Mouse (Mus musculus): ENCODE measurements around the gene Frmd8. TPM values are rescaled to one million over a fixed set of nuclear protein-coding genes. Genes with fewer than 3 reads are reported as not detected.

The Frmd8 gene
- polyA plus RNA-seq, 1 experiment from 2014 or later, result 14.7 TPM

DNA sequence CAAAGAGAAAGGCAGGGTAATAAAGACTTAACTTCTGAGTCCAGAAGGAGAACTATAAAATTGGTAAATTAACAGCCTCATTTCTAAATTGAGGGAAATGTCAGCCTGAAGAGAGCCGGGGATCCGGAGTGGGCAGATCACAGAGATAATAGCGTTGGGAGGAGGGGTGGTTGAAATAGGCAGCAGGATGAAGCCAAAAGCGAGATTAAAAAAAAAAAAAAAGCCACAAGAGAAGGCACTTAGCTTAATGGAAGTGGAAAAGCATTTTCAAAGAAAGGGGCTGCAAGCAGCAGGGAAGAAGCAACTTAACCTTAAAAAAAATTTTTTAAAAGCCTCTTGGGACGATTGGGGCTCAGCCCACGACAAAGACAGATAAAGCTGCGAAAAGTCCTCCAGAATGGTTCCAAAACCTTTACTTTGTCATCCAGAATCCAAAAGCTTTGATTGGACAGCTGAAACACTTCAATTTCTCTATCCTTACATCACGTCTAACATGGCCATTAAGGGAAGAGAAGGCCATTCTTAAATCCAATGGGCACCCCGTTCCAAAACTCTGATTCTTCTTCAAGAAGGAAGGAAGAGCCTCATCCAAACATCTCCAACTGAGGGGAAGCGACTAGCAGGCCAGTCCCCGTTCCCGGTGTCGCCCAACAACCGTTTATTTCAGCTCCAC, 36.5 kb upstream of the Frmd8 start:
- Histone ChIP-seq H3K36me3 (ENCODE audit: control insufficient read depth, insufficient read depth, low read length) (peaks cover 7% of the 10 kb centered on the region), H3K9me3 (replicated peaks; ENCODE audit: control insufficient read depth, low read length, poor library complexity, severe bottlenecking) (no peaks in the 10 kb centered on the region), H3K4me2 (ENCODE audit: low read length) (peak overlapping the region; percentile 93), H3K4me1 (ENCODE audit: control insufficient read depth, insufficient read depth, low read length) (peaks cover 28% of the 10 kb centered on the region), H3K9ac (ENCODE audit: low read depth, low read length) (peak overlapping the region; percentile 89), H3K4me3 (ENCODE audit: low read depth, low read length) (peak overlapping the region; percentile 94), H3K27me3 (ENCODE audit: control insufficient read depth, insufficient read depth, low read depth, low read length) (no peaks in the 10 kb centered on the region), H3K27ac (ENCODE audit: low read length) (peak overlapping the region; percentile 80)
- 4% methylated on average over 14 of the region's 14 CpGs for WGBS
- no peak for ATAC-seq

DNA sequence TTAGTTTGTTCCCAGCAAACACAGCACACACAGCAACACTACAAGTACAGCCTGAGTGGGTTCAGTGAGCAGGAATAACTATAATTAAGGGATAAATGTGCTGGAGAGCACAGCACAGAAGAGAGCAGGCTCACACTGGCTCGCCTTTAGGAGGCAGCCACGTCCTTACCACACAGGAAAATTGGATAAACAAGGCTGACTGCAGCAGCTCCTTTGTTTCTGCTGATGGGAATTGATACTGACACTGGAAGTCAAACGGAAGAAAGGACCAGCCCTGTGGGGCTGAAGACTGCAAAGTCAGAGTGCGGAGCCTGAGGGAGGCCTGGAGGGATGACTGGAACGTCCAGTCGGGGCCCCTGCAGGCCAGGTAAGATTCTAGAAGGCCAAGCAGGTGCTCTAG, 35.1 kb upstream of the Frmd8 start:
- H3K27ac ChIP-seq (ENCODE audit: low read length), result peak overlapping the region; percentile 64
- no peak for ATAC-seq
- 40% methylated on average over 6 of the region's 6 CpGs for WGBS

DNA sequence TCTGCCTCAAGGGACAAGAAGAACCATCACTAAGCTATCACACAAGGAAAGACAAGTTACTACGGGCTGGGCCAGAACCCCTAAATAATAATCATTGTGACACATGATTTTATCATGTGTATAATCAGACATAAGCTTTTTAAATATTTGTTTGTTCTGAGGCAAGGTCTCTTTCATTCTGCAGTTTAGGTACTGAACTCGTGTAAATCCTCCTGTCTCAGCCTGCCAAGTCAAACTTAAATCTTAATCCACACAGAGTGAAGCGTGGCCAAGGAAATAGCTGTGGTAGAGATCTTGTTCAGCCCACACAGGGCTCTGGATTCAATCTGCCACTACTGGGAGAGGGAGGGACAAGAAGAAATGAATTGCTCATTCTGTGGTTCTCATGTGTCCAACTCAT, 32.2 kb upstream of the Frmd8 start:
- peaks cover 37% of the 10 kb centered on the region for H3K36me3 ChIP-seq (ENCODE audit: control insufficient read depth, insufficient read depth, low read length)
- ATAC-seq, result no peak
- no peaks in the 10 kb centered on the region for H3K9me3 ChIP-seq (replicated peaks; ENCODE audit: control insufficient read depth, low read length, poor library complexity, severe bottlenecking)
- 92% methylated on average over 3 of the region's 3 CpGs for WGBS
- no peak overlapping the region for H3K4me2 ChIP-seq (ENCODE audit: low read length)
- no peak overlapping the region for H3K27ac ChIP-seq (ENCODE audit: low read length)
- no peak overlapping the region for H3K9ac ChIP-seq (ENCODE audit: low read depth, low read length)
- no peaks in the 10 kb centered on the region for H3K27me3 ChIP-seq (ENCODE audit: control insufficient read depth, insufficient read depth, low read depth, low read length)
- no peak overlapping the region for H3K4me3 ChIP-seq (ENCODE audit: low read depth, low read length)
- peaks cover 23% of the 10 kb centered on the region for H3K4me1 ChIP-seq (ENCODE audit: control insufficient read depth, insufficient read depth, low read length)

More for the DNA sequence above, 35.1 kb upstream of the Frmd8 start:
- H3K4me3 ChIP-seq (ENCODE audit: low read depth, low read length), result peak overlapping the region; percentile 25
- peaks cover 28% of the 10 kb centered on the region for H3K4me1 ChIP-seq (ENCODE audit: control insufficient read depth, insufficient read depth, low read length)
- H3K4me2 ChIP-seq (ENCODE audit: low read length), result peak overlapping the region; percentile 93
- H3K36me3 ChIP-seq (ENCODE audit: control insufficient read depth, insufficient read depth, low read length), result peaks cover 13% of the 10 kb centered on the region; the same call in 1 of the 2 replicates
- H3K9ac ChIP-seq (ENCODE audit: low read depth, low read length), result peak overlapping the region; percentile 63
- no peaks in the 10 kb centered on the region for H3K27me3 ChIP-seq (ENCODE audit: control insufficient read depth, insufficient read depth, low read depth, low read length)
- H3K9me3 ChIP-seq (replicated peaks; ENCODE audit: control insufficient read depth, low read length, poor library complexity, severe bottlenecking), result no peaks in the 10 kb centered on the region

DNA sequence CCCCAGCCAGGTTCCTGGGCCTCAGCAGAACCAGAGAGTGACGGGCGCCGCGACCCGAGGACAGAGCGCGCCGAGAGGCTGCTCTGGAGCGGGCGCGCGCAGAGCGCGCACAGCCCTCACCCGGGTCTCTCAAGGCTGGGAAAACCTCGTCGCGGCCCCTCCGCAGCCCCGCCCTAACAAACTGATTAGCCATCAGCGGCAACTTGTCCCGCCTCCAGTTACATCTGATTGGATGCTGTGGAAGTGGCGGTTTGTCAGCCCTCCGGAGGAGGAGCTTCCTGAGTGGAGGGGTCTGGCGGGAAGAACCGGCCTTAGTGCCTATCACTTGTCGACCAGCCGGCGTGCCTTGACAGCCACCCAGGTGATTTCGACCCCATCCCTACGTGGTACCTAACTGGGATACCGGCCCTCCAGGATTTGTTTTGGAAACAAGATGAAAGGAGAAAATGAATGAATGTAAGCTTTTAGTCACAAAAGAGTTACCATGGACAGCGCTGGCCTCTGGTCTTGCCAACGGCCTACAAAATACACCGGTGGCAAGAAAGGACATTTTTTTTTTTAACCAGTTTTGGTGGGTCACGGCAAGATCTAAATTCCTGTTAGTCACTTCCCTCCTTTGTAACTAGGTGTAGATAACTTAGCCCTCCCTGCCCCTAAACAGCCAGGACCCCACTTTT, 19.1 kb upstream of the Frmd8 start, which contains the start of gene Tigd3:
Gene Tigd3, minus strand, starts transcription at position 148 of the 677 bp plus-strand sequence.
- Histone ChIP-seq H3K27ac (ENCODE audit: low read length) (peak within 1 kb of the TSS; percentile 86), H3K27me3 (ENCODE audit: control insufficient read depth, insufficient read depth, low read depth, low read length) (no peaks in the 10 kb centered on the region), H3K9me3 (replicated peaks; ENCODE audit: control insufficient read depth, low read length, poor library complexity, severe bottlenecking) (no peaks in the 10 kb centered on the region), H3K9ac (ENCODE audit: low read depth, low read length) (peak within 1 kb of the TSS; percentile 91), H3K4me2 (ENCODE audit: low read length) (peak within 1 kb of the TSS; percentile 79), H3K4me3 (ENCODE audit: low read depth, low read length) (peak within 1 kb of the TSS; percentile 69), H3K4me1 (ENCODE audit: control insufficient read depth, insufficient read depth, low read length) (peaks cover 25% of the 10 kb centered on the region), H3K36me3 (ENCODE audit: control insufficient read depth, insufficient read depth, low read length) (peaks cover 21% of the 10 kb centered on the region; the same call in 1 of the 2 replicates)
- WGBS, result 5% methylated on average over 33 of the region's 36 CpGs
- peak; percentile 96 for ATAC-seq

DNA sequence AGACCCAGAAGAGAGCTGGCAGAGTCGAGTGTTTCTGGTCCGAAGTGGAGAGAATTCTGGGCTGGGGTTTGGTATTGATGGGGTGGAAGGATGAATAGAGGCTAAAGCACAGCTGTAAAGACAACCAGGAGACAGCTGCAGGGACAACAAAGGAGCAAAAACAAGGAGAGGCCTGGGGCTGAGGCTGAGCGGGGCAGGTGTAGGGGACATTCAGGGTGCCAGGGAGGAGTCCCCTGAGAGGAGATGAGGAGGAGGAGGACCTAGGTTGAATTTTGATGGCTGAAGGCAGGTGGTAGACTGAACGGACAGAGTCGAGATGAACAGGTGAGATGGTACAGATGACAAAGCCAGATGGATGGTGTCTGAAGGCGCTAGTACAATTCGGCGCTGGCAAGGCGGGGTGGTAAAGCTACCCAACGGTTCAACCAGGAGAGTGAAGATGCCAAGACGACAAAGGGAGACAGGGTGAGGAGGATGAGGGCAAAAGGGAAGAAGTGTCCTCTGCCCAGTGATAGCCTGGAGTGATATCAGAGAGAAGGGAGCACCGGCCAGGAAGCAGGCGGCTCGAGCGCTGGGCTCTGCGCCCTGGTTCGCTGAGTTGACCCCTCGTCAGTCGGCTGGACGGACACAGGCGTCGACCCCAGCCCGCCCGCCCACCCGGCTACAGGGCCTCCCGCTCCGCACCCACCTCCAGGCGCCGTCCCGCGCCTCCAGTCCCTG, 18.4 kb upstream of the Frmd8 start:
- 11% methylated on average over 18 of the region's 31 CpGs for WGBS

DNA sequence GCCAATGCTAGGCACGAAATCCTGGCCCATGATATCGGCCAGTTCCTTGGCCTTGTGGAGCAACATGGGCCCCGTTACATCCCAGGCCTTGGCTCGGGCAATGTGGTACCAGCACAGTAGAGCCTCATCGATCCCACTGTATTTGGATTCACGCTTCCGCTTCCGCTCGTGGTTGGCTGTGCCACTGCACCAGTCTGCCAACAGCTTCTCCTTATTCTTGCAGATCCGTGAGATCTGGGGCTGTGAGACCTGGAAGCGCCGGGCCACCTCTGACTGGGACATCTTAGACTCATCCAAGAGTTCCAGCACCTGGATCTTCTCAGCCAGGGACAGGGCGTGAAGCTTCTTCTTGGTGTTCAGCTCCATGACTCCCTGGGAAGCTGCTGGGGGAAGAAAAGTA, 17.7 kb upstream of the Frmd8 start:
- ATAC-seq, result no peak
- peak overlapping the region; percentile 69 for H3K4me3 ChIP-seq (ENCODE audit: low read depth, low read length)
- no peaks in the 10 kb centered on the region for H3K27me3 ChIP-seq (ENCODE audit: control insufficient read depth, insufficient read depth, low read depth, low read length)
- peaks cover 15% of the 10 kb centered on the region; the same call in 1 of the 2 replicates for H3K36me3 ChIP-seq (ENCODE audit: control insufficient read depth, insufficient read depth, low read length)
- H3K9ac ChIP-seq (ENCODE audit: low read depth, low read length), result peak overlapping the region; percentile 91
- H3K9me3 ChIP-seq (replicated peaks; ENCODE audit: control insufficient read depth, low read length, poor library complexity, severe bottlenecking), result no peaks in the 10 kb centered on the region
- H3K4me1 ChIP-seq (ENCODE audit: control insufficient read depth, insufficient read depth, low read length), result peaks cover 25% of the 10 kb centered on the region
- 91% methylated on average over 13 of the region's 13 CpGs for WGBS
- peak overlapping the region; percentile 79 for H3K4me2 ChIP-seq (ENCODE audit: low read length)
- peak overlapping the region; percentile 86 for H3K27ac ChIP-seq (ENCODE audit: low read length)

More for the DNA sequence above, 18.4 kb upstream of the Frmd8 start:
- Histone ChIP-seq H3K27me3 (ENCODE audit: control insufficient read depth, insufficient read depth, low read depth, low read length) (no peaks in the 10 kb centered on the region), H3K27ac (ENCODE audit: low read length) (peak overlapping the region; percentile 86), H3K36me3 (ENCODE audit: control insufficient read depth, insufficient read depth, low read length) (peaks cover 18% of the 10 kb centered on the region; the same call in 1 of the 2 replicates), H3K9ac (ENCODE audit: low read depth, low read length) (peak overlapping the region; percentile 91), H3K4me2 (ENCODE audit: low read length) (peak overlapping the region; percentile 79), H3K4me1 (ENCODE audit: control insufficient read depth, insufficient read depth, low read length) (peaks cover 25% of the 10 kb centered on the region), H3K4me3 (ENCODE audit: low read depth, low read length) (peak overlapping the region; percentile 69), H3K9me3 (replicated peaks; ENCODE audit: control insufficient read depth, low read length, poor library complexity, severe bottlenecking) (no peaks in the 10 kb centered on the region)
- peak; percentile 66 for ATAC-seq

DNA sequence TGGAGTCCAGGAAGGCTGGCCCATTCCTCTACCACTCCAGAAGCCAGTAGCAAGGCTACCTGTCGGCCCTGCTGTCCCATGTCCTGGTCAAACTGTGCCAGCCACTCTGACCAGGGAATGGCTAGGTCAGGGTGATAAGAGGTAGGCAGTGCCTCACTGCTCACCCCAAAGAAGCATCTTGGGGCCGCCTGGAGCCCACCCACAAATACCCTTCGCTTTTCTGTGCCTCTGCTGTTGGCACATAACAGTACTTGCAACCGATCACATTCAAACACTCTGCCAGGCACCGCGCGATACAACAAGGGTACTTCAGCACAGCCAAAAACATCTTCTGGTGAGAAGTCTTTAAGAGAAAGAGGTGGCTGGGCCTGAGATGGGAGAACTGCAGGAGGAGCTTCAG, 17.2 kb upstream of the Frmd8 start:
- Histone ChIP-seq H3K27ac (ENCODE audit: low read length) (no peak overlapping the region), H3K36me3 (ENCODE audit: control insufficient read depth, insufficient read depth, low read length) (peaks cover 13% of the 10 kb centered on the region; the same call in 1 of the 2 replicates), H3K4me1 (ENCODE audit: control insufficient read depth, insufficient read depth, low read length) (peaks cover 25% of the 10 kb centered on the region), H3K4me3 (ENCODE audit: low read depth, low read length) (no peak overlapping the region), H3K4me2 (ENCODE audit: low read length) (no peak overlapping the region), H3K9me3 (replicated peaks; ENCODE audit: control insufficient read depth, low read length, poor library complexity, severe bottlenecking) (no peaks in the 10 kb centered on the region), H3K9ac (ENCODE audit: low read depth, low read length) (no peak overlapping the region), H3K27me3 (ENCODE audit: control insufficient read depth, insufficient read depth, low read depth, low read length) (no peaks in the 10 kb centered on the region)
- 96% methylated on average over 7 of the region's 7 CpGs for WGBS
- ATAC-seq, result no peak

DNA sequence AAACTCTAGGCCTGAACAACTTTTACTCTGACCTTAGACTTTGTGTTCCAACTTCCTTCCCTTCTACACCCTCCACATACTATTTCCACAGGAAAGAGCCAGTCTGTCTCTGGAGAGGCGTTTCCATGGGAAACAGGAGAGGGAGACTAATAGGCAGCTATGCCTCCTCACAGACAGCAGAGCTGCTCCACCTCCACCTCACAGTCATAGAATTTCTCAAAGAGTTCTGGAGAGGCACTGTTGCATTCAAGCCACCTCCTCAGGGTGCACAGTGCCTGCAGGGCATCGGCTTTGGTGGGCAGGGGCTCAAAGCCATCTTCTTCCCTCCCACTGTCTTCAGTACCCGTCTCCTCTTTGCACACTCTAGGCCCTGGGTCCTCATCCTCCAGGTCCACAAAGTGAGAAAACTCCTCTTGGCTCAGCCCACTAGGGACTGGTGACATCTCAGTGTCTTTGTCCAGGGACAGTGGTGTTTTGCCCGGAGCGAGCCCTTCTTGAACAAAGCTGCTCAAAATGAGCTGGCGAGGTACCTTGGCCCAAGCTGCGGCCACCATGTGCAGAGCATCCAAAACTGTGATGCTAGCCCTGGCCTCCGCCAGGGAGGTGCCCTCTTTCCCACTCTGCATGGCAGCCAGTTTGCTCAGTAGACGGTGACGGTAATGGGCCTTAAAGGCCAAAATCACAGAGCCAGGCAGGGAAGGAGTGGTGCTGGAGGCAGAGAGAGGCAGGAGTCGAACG, 16.6 kb upstream of the Frmd8 start:
- no peak overlapping the region for H3K4me3 ChIP-seq (ENCODE audit: low read depth, low read length)
- WGBS, result 92% methylated on average over 12 of the region's 12 CpGs
- no peak for ATAC-seq
- H3K4me1 ChIP-seq (ENCODE audit: control insufficient read depth, insufficient read depth, low read length), result peaks cover 25% of the 10 kb centered on the region
- H3K27me3 ChIP-seq (ENCODE audit: control insufficient read depth, insufficient read depth, low read depth, low read length), result no peaks in the 10 kb centered on the region
- peaks cover 9% of the 10 kb centered on the region; the same call in 1 of the 2 replicates for H3K36me3 ChIP-seq (ENCODE audit: control insufficient read depth, insufficient read depth, low read length)
- H3K27ac ChIP-seq (ENCODE audit: low read length), result no peak overlapping the region
- no peak overlapping the region for H3K9ac ChIP-seq (ENCODE audit: low read depth, low read length)
- H3K4me2 ChIP-seq (ENCODE audit: low read length), result no peak overlapping the region
- no peaks in the 10 kb centered on the region for H3K9me3 ChIP-seq (replicated peaks; ENCODE audit: control insufficient read depth, low read length, poor library complexity, severe bottlenecking)

Measured in midbrain, embryonic 16.5 days (tissue).